Mouse (Mus musculus) testis, adult 2 months (tissue): ENCODE results near the gene Chmp3.

Experiments used
- CTCF ChIP-seq: fragments of 200-500 bp; IDR thresholded peaks from 2 replicates; pipeline ENCODE4 v1.5.1; 2012; ENCODE audit warnings: low read depth, mild to moderate bottlenecking, inconsistent platforms, low read length, moderate library complexity; ENCODE audit not compliant: control insufficient read depth, insufficient read depth, insufficient replicate concordance
- POLR2A ChIP-seq: fragments of 200-500 bp; IDR thresholded peaks from 2 replicates; pipeline ENCODE4 v1.6.1; 2012; ENCODE audit warnings: low read depth, mild to moderate bottlenecking, inconsistent platforms, low read length, moderate library complexity; ENCODE audit not compliant: control insufficient read depth

GRCm38 (mm10) chr6:71568616-71569015 is 25.0 kb downstream of the Chmp3 start:
- no peak for TF ChIP-seq CTCF
- no peak for TF ChIP-seq POLR2A
